Mouse (Mus musculus) left cerebral cortex, postnatal 36 days (tissue): ENCODE results near the gene Ramp1. TPM values are rescaled to one million over a fixed set of nuclear protein-coding genes. Genes with fewer than 3 reads are reported as not detected.

Experiments used
- DNase-seq, 2 experiments: peaks; one replicate each; pipeline ENCODE4 v3.0.0; 2021 to 2022; ENCODE audit warnings: low spot score in 2 of 2, mixed read lengths in 1 of 2
- intact Hi-C: fragments of 180-260 bp; cut with DNase I; formaldehyde crosslinking; loops from one replicate; pipeline ENCODE4 v1.15.1; 2025
- total RNA-seq, 2 experiments: library from RNA; stranded (reverse); gene quantifications; 2 replicates each; pipeline ENCODE4 v1.2.3; 2021

Ramp1 gene
- total RNA-seq, 2 experiments from 2014 or later: 52.8 to 56.4 TPM

DNA sequence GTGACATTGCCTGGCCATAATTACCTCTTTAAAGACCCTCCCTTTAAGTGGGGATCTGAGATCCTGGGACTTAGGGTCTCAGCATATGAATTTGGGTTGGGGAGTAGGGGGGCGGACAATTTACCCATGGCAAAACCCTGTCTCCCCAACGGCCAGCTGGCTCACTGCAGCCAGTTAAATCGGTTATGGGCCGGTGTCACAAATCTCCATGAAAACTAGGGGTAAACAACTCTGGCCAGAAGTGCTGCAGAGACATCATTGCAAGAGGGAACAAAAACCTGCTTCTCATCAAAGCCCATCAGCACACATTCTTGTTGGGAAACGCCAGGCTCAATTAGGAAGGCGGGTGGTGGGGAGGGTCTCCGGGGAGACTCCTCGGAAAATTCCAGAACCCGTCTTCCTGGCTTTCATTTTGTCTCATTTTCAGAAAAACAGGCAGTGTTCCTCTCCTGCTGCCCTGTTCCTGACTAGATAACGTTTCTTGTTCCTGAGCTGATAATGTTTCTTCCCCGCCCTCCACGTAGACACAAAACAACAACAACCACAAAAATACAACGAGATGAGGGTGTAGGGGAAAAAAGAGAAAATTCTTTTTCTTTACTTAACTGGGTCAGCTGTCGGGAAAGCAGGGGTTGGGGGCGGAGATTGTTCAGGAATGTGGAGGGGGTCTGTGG lies 47.9 kb downstream of the Ramp1 start:
- intact Hi-C loops: no loop called here
- DNase-seq: no peak

DNA sequence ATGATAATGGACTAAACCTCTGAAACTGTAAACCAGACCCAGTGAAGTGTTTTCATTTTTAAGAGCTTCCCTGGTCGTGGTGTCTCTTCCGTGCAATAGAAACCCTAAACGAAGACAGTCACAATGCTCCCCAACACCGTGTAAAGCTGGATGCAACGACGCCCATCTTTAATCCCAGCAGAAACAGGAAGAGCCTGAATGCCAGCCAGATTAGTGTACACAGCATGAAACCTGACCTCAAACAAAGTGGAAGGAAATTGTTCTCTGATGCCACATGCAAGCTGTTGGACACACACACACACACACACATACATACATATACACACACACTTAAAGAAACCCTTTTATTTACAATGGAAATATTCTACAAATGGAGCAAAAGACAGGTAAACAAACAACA lies 51.5 kb downstream of the Ramp1 start:
- no peak for DNase-seq
- intact Hi-C loops: no loop called here

DNA sequence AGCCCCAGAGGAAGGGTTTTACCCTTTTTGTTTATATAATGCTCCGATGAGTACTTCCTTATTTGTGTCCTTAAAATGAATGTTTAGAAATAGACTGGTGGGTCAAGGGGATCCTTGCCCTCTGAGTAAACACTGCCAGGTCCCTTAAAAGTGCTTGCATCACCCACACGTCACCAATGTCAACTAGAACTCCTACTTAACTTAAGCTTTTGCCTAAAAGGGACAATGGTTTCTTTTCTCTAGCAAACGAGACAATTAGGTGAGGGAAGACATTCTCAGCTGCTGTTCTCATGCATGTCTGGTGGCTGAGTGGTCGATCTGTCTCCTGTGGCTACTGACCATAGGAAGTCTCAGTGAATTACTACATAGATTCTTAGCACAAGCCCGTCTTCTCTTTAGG lies 52.3 kb downstream of the Ramp1 start:
- intact Hi-C loops: no loop called here
- no peak for DNase-seq

DNA sequence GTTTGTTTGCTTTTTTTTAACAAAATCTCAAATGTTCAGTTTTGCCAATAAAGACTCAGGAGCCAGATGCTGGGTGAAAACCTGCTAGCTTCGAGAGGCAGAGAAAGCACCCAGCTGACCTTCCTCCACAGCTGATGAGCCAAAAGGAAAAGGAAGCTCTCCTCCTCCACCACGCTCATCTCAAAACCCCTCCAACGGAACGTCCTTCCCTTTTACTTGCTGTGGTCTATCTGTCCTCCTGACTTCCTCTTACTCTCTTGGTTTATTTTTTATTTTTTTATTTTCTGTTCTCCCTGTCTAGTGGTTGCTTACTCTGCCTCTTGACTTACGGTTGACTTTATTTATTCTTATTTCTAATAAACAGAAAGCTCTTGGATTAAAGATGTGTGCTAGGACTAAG lies 55.8 kb downstream of the Ramp1 start:
- no peak for DNase-seq
- intact Hi-C loops: no loop called here

DNA sequence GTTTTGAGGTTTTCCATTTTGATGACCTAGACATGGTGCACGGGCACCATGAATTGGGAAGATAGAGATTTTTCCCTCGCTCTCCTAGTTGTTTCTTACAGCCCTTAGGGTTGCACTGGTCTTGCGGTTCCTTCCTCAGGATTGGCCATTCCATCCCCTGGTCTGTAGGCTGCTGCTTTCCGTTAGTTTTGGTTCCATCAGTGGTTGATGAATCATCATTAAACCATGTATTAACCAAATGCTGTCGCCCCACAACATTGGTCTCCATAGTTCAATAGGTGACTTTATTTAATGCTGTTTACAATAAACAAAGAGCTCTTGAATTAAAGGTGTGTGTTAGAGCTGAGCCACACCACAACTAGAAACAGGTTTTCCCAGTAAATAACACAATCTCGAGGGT lies 58.1 kb downstream of the Ramp1 start:
- intact Hi-C loops: no loop called here
- DNase-seq: no peak

DNA sequence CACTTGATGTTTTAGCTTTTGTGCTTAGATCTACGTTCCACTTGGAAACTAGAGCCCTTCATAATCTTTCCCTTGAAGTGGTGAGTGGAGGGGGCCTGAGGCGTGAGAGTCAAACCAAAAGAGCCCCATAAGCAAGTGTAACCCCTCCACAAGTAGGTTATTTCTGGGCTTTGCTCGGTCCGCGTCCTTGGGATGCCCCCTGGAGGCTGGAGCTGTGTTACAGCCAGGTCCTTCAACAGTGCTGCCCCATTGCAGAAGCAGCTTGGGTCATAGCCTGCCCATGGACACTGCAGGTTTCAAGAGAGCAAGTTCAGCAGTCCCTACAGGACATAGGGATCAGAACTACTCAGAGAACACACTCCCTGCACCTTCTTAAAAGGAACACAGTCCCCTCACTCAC lies 59.5 kb downstream of the Ramp1 start:
- intact Hi-C loops: loop anchor here (1.0 kb wide), 1 partner anchor 60 kb away; the partner anchor contains the start of gene Ramp1
- peak; percentile 30 to 39 for DNase-seq

DNA sequence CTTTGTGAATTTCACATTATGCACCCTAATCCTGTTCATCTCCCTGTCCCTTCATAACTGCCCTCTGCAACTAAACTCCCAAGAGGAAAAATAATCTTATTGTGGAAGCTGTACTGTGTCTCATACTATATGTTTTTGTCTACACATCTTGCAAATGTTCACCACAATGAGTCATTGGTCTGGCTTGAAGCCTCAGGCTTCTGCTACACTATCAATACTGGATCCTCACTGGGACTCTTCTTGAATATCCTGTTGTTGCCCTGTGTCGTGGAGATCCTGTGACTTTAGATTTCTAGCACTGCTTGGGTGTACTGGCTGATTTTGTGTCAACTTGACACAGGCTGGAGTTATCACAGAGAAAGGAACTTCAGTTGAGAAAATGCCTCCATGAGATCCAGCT lies 60.2 kb downstream of the Ramp1 start:
- no peak for DNase-seq
- intact Hi-C loops: loop anchor here (1.0 kb wide), 1 partner anchor 60 kb away; the partner anchor contains the start of gene Ramp1

DNA sequence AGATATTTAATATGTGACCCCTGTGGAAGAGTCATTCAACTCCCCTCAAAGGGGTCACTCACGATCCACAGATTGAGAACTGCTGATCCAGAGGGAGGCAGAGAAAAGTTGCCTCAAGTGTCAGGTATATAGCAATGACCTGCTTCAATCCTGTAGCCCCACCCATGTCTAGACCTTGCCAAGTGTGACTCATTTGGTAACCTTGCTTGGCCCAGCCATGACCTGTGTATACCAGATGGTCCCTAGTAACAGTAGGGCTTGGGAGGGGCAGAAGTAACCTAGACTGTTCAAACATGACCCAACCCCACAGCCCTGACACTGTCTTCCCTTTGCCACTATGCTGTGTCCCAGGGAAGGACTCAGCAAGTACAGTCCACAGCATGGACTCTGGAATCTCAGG lies 61.1 kb downstream of the Ramp1 start:
- no peak for DNase-seq
- intact Hi-C loops: no loop called here

DNA sequence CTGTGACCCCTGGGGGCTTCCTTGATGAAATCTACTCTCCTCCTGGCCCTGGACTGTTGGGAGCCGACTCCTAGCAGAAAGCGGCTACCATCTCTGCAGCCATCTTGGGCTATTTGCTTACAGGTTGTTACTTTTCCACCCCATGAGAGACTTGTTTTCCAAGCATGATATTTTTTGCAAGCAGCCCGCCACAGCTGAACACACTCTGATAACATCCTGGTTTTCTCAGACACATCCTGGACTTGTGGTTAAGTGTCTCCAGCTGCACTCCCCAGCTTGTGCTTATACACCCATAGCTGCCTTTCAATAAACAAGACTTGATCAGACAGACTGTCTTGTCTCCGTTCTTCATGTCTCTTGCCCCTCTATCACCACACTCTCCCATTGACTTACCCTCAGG lies 61.6 kb downstream of the Ramp1 start:
- intact Hi-C loops: no loop called here

DNA sequence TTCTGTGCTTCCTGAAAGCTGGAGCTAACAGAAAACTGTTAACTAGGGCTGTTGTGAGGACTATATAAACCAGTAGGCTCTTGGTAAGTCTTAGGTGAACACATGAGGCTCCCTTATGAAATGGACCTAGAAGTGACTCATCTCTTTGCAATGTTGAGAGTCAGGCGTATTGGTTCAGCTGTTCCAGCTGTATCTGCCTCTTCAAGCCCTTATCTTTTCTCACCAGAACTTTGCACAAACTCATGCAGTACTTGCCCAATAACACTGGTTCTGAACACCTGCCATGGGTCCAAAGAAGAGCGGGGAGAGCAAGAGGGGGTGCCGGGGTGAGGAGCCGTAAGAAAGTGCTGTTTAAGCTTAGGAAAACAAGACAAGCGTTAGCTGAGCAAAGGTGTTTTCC lies 68.6 kb downstream of the Ramp1 start:
- no peak for DNase-seq
- intact Hi-C loops: no loop called here

More for the DNA sequence above, 61.6 kb downstream of the Ramp1 start:
- DNase-seq: no peak

DNA sequence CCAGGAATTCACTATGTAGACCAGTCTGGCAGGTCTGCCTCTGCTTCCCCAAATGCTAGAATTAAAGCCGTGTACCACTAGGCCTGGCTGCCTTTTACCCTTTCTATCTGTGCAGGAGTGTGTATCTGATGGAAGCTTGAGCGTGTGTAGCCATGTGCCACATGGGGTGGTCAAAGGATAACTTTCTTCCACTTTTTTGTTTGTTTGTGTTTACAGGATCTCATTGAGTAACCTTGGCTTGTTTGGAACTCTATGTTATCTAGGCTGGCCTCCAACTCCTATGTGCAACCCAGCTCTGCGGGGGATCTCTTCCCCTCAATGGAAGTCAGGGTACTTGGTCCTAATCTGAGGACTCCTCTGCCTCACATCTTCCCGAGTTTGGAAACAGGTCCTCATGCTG lies 69.3 kb downstream of the Ramp1 start:
- intact Hi-C loops: no loop called here
- no peak for DNase-seq

DNA sequence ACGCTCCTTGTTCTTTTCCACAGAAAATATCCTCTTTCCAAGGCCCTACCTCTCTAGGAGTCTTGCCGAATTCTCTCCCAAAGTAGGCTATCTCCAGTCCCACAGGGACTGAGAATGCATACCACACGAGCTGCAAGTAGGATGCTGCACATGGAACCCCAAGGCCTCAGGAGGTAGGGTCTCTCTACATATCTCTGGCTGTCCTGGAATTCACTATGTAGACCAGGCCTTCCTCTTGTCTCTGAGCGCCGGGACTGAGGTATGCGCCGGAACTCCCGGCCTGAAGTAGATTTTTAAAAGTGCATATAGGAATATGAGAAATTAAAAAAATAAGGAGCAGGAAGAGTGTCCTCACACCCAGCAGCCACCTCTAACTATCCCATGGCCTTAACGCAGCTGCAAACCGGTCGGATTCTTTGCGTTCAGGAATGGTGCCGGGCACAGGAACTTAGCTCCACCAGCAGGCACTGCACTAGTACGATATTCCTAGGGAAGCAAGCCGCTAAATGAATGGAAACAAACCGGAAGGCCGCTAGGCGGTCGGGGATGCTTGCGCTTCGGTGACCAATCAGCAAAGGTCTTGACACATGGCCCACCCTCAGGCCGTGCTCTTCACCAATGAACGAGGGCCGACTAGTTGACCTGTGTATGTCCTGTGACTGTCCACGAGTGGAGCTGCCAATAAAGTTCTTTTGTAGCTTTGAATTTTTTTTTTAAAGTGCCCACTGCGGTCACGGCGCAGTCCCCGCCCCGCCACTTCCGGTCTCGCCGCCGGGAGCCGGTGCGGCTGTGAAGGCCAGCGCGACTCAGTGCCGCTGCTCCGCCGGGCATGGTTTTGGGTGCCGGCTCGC lies 70.2 kb downstream of the Ramp1 start, which contains the start of gene Ube2f:
Gene Ube2f, plus strand, starts transcription at position 741 of the 851 bp plus-strand sequence.
- intact Hi-C loops: no loop called here
- DNase-seq: peak; percentile 94 to 95

DNA sequence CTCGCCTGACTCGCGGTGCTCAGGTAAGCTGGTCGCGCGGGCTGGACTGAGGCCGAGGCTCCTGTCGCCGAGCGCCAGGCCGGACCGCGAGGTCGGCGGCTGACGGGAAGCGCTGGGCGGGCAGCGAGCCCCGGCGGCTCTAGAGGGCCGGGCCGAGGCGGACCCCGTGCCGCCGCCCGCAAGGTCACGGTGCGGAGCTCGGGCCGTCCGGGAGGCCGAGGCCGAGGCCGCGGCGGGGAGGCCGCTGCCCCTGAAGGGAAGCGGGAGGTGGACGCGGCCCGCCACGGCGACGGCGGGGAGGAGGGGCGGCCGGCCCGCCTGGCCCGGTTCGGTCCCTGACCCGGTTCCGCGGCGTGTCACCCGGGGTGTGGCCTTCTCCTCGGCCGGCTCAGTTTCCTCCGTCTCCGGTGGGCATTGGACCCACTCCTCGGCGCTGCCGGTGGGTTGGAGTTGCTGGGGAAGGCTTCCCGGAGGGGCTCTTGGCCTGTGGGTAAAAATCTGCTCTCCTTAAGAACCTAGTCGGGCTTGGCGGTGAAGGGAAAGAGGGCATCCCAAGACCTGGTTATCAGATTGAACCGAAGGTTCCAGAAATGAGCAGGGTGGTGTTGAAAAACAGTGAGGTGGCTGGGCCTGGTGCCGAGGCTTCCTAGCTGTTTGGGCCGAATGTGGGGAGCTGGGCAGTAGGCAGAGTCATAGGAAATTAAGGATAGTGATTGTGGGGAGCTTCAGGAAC lies 71.0 kb downstream of the Ramp1 start:
- DNase-seq: no peak
- intact Hi-C loops: no loop called here

DNA sequence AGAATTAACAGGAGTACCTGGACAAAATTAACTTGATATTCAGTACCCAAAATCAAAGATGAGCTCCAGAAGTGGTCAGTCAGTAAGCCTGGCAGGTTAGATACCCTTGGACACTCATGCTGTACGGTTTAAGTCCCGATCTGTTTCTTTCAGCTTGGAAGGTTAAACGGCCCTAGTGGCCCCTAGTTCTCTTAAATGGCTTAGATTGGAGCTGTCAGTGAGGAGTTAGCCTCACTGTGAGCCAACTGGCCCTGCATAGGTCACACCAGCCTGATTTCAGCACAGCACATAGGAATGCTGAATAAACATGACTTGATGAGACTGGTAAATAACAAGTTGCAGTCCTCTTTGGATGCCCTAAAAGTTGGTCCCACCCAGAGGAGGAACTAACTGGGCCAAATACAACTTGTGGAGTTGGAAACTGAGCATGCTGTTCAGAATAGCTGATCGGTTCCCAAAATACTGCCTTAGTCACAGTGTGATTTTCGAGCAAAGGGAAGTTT lies 71.6 kb downstream of the Ramp1 start:
- no peak for DNase-seq
- intact Hi-C loops: no loop called here

DNA sequence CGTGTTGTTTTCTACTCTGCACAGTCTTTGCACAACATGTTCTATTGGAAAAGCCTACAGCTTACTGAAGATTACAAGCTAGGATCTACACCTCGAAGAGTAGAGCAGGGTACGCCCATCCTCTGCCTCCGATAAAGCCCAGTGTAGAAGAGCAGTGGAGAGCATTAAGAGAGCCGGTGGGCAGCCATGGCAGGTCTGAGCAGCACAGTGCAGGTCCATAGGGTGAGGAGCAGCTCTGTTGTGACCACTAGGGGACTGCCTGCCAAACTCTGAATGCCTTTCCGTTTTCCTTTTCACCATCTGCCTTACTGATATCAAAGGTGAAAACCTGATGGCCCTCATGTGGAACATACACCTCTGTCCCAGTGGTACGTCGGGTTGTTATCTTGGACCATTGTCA lies 72.3 kb downstream of the Ramp1 start:
- no peak for DNase-seq
- intact Hi-C loops: no loop called here

DNA sequence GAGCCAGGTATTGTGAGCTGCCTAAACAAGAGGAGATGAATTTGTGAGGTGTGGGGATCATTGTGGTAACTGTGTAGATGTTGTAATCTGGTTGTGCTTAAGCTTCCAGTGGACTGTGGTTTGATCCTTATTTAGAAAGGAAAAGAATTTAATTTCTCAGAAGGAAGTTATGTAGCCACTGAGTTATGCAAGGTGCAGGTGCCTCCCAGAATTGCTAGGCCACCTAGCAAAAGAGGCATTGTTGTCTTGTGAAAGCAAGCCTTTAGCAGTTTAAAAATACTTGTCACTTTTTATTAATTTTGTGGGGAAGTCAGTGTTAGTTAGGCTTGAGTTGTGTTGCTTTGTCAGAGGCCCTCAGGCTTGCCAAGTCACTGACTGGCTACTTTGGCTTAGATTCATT lies 78.3 kb downstream of the Ramp1 start:
- no peak for DNase-seq
- intact Hi-C loops: no loop called here

DNA sequence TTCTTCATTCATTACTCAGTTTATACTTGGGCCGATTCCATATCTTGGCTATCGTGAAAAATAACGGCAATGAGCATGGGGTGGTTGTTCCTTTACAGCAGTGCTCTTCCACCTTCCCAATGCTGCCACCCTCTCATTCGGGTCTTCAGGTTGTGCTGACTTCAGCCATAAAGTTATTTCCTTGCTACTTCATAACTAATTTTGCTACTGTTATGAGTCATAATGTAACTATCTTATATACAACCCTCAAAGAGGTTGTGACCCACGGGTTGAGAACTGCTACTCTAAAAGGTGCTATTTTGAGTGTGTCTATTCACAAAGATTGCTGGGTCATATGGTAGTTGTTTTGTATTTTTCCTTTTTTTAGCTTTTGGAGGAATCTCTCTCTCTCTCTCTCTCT lies 80.2 kb downstream of the Ramp1 start:
- intact Hi-C loops: no loop called here
- no peak for DNase-seq

DNA sequence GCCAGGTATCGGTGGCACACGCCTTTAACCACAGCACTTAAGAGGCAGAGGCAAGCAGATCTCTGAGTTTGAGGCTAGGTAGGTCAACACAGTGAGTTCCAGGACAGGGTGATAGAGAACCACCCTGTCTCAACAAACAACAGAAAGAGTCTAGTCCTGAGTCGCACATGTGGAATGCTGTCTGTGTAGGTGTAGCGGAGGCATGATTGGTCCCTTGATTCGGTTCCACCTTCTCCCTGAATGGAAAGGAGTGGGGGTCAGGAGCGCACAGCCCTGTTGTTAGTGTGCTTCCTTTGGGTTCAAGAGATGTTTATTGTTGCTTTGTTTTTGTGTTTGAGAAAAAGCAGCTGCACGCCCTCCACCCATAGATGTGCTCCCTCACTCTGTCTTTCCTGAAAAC lies 82.9 kb downstream of the Ramp1 start:
- DNase-seq: no peak
- intact Hi-C loops: no loop called here

DNA sequence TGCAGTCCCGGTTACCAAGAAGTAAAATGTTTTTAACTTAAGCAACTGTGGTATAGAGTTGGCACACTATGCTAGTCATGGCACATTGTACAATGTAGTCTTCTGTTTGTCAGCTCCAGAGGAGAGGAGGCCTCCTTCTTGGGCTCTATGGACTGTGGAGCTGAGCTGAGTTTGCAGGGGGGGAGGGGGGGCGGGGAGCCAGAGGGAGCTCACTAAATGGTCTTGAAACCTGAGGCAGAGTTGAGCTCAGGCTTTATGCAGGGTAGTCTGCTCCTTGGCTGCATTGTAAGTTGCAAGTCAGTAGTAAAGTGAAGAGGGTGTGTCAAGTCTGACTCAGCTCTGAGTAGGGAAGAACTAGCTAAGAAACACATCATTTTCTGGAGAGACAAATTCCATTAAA lies 92.6 kb downstream of the Ramp1 start:
- DNase-seq: no peak

More for the DNA sequence above, 92.6 kb downstream of the Ramp1 start:
- intact Hi-C loops: no loop called here
